16 mouse cellular contexts compared by ENCODE assay signal in the genomic region with DNA sequence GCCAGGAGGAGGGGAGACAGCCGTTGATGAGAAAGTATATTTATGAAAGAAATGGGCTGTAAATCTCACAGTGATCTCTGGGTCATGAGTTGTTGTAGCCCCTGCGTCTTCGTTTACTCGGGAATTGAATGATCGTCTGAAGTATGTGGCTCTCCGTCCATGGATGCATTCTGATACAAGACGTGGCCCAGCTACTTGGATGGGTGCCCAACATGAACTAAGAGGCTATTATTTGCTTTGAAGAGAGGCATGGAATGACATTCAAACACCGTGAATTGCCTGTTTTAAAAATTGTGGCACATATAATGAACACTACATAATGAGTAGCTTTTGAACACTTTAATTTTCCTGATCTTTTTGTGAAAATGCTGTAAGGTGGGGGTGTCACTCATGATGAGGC.
DNase-seq lines count a peak whose midpoint lies in the region; ATAC-seq lines count a peak whose summit lies in the region.
"Had no signal": no experiment of that assay in that cellular context is flagged by ENCODE, and none has a peak within 500 bp of the region (broad histone marks: within the 10 kb centered on the region; RNA-seq: fewer than 3 reads in every experiment).

No protein-coding gene starts in this region.

- DNase-seq in cerebellum, postnatal 10 days, result peak; percentile 58 to 66
- DNase-seq in cerebellum, adult 11 months, result no peak
- DNase-seq in heart, adult 8-10 months (ENCODE audit: low spot score), result no peak
- DNase-seq in kidney, postnatal 10 days, result peak; percentile 56
- DNase-seq in kidney, adult 9 months, result no peak
- DNase-seq in neural tube, embryonic 10.5 days (ENCODE audit: extremely low spot score, low spot score), result no peak
- DNase-seq: cerebellum, adult 11-12 months; gastrocnemius, postnatal 14 days; left cerebral cortex, postnatal 4 days; thymus, postnatal 4 days had no signal

- peaks cover 20 to 24% of the 10 kb centered on the region in 2 experiments for H3K4me1 ChIP-seq in heart, embryonic 14.5 days (ENCODE audit: control insufficient read depth in 2 of 2, insufficient read depth in 2 of 2, low read length in 2 of 2)
- H3K4me1 ChIP-seq in neural tube, embryonic 13.5 days (replicated peaks), result peaks cover 67% of the 10 kb centered on the region

- peak overlapping the region in 1 of 2 experiments; percentile 12; a peak in 1 of 4 replicates for H3K27ac ChIP-seq in heart, embryonic 14.5 days (replicated peaks in 1 of 2; ENCODE audit: control insufficient read depth in 1 of 2, insufficient read depth in 1 of 2, low read depth in 2 of 2, low read length in 2 of 2)
- peak overlapping the region; percentile 81 for H3K27ac ChIP-seq in neural tube, embryonic 13.5 days (replicated peaks)
- H3K27ac ChIP-seq: midbrain, embryonic 12.5 days had no signal

- ATAC-seq in heart, embryonic 14.5 days (ENCODE audit: insufficient number of reproducible peaks, insufficient read depth, low FRiP score, low read depth), result no peak
- ATAC-seq in neural tube, embryonic 13.5 days (ENCODE audit: low read depth), result no peak
- ATAC-seq: intestine, postnatal 0 days; Patski had no signal

- no peak overlapping the region for H3K9ac ChIP-seq in heart, embryonic 14.5 days (ENCODE audit: low read length)
- H3K9ac ChIP-seq in neural tube, embryonic 13.5 days, result no peak overlapping the region
- H3K9ac ChIP-seq: midbrain, embryonic 12.5 days had no signal

- WGBS in heart, embryonic 14.5 days, result 22% methylated on average over 8 of the region's 8 CpGs
- 30% methylated on average over 8 of the region's 8 CpGs for WGBS in neural tube, embryonic 13.5 days

- no peak overlapping the region for H3K4me3 ChIP-seq in heart, embryonic 14.5 days (ENCODE audit: control insufficient read depth in 1 of 2, insufficient read depth in 1 of 2, low read depth in 1 of 2, low read length in 2 of 2)
- H3K4me3 ChIP-seq in neural tube, embryonic 13.5 days, result no peak overlapping the region
- H3K4me3 ChIP-seq: midbrain, embryonic 12.5 days had no signal

- no peaks in the 10 kb centered on the region for H3K9me3 ChIP-seq in heart, embryonic 14.5 days (ENCODE audit: control insufficient read depth, low read length)
- no peaks in the 10 kb centered on the region for H3K9me3 ChIP-seq in neural tube, embryonic 13.5 days
- H3K9me3 ChIP-seq: midbrain, embryonic 12.5 days had no signal

- peak overlapping the region; percentile 3; the same call in 1 of the 2 replicates for H3K4me2 ChIP-seq in heart, embryonic 14.5 days (ENCODE audit: low read length)
- no peak overlapping the region for H3K4me2 ChIP-seq in neural tube, embryonic 13.5 days
- H3K4me2 ChIP-seq: liver, embryonic 11.5 days; midbrain, embryonic 12.5 days had no signal

- H3K27me3 ChIP-seq in heart, embryonic 14.5 days (ENCODE audit: control insufficient read depth, insufficient read depth, low read length), result no peaks in the 10 kb centered on the region
- no peaks in the 10 kb centered on the region for H3K27me3 ChIP-seq in neural tube, embryonic 13.5 days
- H3K27me3 ChIP-seq: midbrain, embryonic 12.5 days; Patski had no signal

- no peaks in the 10 kb centered on the region for H3K36me3 ChIP-seq in heart, embryonic 14.5 days (ENCODE audit: control insufficient read depth, insufficient read depth, low read length)
- no peaks in the 10 kb centered on the region for H3K36me3 ChIP-seq in neural tube, embryonic 13.5 days
- H3K36me3 ChIP-seq: midbrain, embryonic 12.5 days had no signal

Comparison
In these comparisons a context has a peak if more than half of its experiments do, and no peak if none do; other contexts are left out.
1. DNase-seq: peak in cerebellum, postnatal 10 days (2 of 2) and kidney, postnatal 10 days (single experiment); none in cerebellum, adult 11 months (single experiment), heart, adult 8-10 months (single experiment), kidney, adult 9 months (single experiment) and neural tube, embryonic 10.5 days (single experiment).